Mouse (Mus musculus) neural tube, embryonic 12.5 days (tissue): ENCODE measurements around the gene Muc5ac. TPM values are rescaled to one million over a fixed set of nuclear protein-coding genes. Genes with fewer than 3 reads are reported as not detected.
"Not testable (repeated sequence)": the region's sequence is repeated elsewhere in the genome, so short reads cannot be mapped to it uniquely, and the experiment has no call there.

Source experiments
- ATAC-seq: fragments of 200-750 bp; cut with Nextera tagmentation; 2 replicates; pipeline ENCODE4 v1.8.0; 2017; ENCODE audit warnings: low read depth, mild to moderate bottlenecking, moderate TSS enrichment, moderate library complexity; ENCODE audit not compliant: low FRiP score
- H3K27ac ChIP-seq: fragments of 300-500 bp; sonication (generic); 2 replicates; pipeline ENCODE4 v1.5.1; 2016
- H3K27me3 ChIP-seq: fragments of 300-500 bp; sonication (generic); replicated peaks from 2 replicates; pipeline ENCODE4 v1.6.1; 2016; ENCODE audit warnings: mild to moderate bottlenecking
- H3K36me3 ChIP-seq: fragments of 300-500 bp; sonication (generic); 2 replicates; pipeline ENCODE4 v1.6.1; 2016; ENCODE audit warnings: mild to moderate bottlenecking
- H3K4me1 ChIP-seq: fragments of 300-500 bp; sonication (generic); 2 replicates; pipeline ENCODE4 v1.6.1; 2016
- H3K4me2 ChIP-seq: fragments of 300-500 bp; sonication (generic); replicated peaks from 2 replicates; pipeline ENCODE4 v1.6.1; 2016; ENCODE audit warnings: mild to moderate bottlenecking
- H3K4me3 ChIP-seq: fragments of 300-500 bp; sonication (generic); 2 replicates; pipeline ENCODE4 v1.5.1; 2016
- H3K9ac ChIP-seq: fragments of 300-500 bp; sonication (generic); 2 replicates; pipeline ENCODE4 v1.6.1; 2016; ENCODE audit warnings: mild to moderate bottlenecking
- H3K9me3 ChIP-seq: fragments of 300-500 bp; sonication (generic); 2 replicates; pipeline ENCODE4 v1.6.1; 2016; ENCODE audit warnings: mild to moderate bottlenecking
- WGBS: fragments of 180-500 bp; shearing (Covaris S2); methylation state at CpG from one replicate; pipeline ENCODE4 v1.1.7; 2016; 5-methylcytosine and 5-hydroxymethylcytosine counted together
- polyA plus RNA-seq: library from polyadenylated mRNA; unstranded; fragments of >200 nt; fragmentation: Nextera tagmentation; extraction: Ambion mirVana; gene quantifications from 2 replicates; pipeline ENCODE4 v1.2.1, GENCODE M21; 2016

Gene Muc5ac
- polyA plus RNA-seq, 1 experiment from 2014 or later, result not detected

DNA sequence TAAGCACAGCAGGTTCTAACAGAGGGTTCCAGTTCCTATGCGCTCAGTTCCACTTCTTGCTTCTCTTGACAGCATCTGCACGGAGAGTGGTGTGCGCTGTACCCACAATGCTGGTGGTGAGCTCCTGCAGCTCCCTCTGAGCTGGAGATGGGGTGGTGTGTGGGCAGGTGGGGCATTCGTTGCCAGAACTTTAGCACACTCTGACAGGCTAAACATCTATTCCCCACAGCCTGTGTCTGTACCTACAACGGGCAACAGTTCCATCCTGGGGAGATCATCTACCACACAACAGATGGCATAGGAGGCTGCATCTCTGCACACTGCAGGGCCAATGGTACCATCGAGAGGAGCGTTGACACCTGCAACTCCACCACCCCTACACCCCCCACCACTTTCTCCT lies 16.6 kb downstream of the Muc5ac start:
- Histone ChIP-seq H3K27me3 (no peaks in the 10 kb centered on the region), H3K4me3 (no peak overlapping the region), H3K9ac (no peak overlapping the region), H3K36me3 (no peaks in the 10 kb centered on the region), H3K27ac (no peak overlapping the region), H3K4me1 (no peaks in the 10 kb centered on the region), H3K4me2 (no peak overlapping the region), H3K9me3 (no peaks in the 10 kb centered on the region)
- ATAC-seq, result no peak
- WGBS, result 89% methylated on average over 7 of the region's 7 CpGs

DNA sequence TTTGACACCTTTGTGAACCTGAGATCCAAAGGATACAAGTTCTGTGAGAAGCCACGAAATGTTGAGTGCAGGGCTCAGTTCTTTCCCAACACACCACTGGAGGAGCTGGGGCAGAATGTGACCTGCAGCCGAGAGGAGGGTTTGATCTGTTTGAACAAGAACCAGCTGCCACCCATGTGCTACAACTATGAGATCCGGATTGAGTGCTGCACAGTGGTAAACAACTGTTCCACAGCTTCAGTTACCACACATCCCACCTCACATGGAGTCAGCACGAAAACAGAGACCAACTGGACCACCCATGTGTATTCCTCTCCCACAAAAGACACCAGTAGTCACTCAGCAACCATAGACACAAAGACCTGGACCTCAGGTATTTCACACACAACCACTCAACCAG lies 19.1 kb downstream of the Muc5ac start:
- no CpG with 5 or more reads among the region's 4 CpGs for WGBS
- ATAC-seq, H3K27ac ChIP-seq, H3K9me3 ChIP-seq, H3K36me3 ChIP-seq, H3K4me2 ChIP-seq, H3K4me3 ChIP-seq, H3K9ac ChIP-seq, H3K27me3 ChIP-seq, H3K4me1 ChIP-seq: not testable (repeated sequence)

DNA sequence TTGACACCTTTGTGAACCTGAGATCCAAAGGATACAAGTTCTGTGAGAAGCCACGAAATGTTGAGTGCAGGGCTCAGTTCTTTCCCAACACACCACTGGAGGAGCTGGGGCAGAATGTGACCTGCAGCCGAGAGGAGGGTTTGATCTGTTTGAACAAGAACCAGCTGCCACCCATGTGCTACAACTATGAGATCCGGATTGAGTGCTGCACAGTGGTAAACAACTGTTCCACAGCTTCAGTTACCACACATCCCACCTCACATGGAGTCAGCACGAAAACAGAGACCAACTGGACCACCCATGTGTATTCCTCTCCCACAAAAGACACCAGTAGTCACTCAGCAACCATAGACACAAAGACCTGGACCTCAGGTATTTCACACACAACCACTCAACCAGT lies 21.2 kb downstream of the Muc5ac start:
- not testable (repeated sequence) for ATAC-seq, H3K4me1 ChIP-seq, H3K4me3 ChIP-seq, H3K36me3 ChIP-seq, H3K4me2 ChIP-seq, H3K27ac ChIP-seq, H3K9ac ChIP-seq, H3K9me3 ChIP-seq, H3K27me3 ChIP-seq
- no CpG with 5 or more reads among the region's 4 CpGs for WGBS

DNA sequence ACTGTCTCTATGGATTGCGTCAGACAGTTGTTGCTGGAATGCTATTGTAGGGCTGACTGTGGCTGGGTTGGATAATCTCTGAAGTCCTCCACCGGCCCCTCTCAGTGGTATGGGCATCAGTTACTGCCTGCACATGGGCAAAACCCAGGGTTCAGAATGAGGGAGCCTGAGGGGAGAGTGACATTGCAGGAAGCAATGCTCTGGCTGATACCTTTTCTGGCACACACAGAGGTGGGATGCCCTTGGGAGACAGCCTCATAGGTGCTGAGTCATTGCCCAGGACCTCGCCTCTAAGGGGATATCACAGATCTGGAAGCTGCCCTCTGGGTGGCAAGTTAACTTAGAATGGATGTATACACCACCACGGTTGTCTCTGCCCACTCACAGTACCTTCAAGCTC lies 24.5 kb downstream of the Muc5ac start:
- Histone ChIP-seq H3K9ac (no peak overlapping the region), H3K36me3 (no peaks in the 10 kb centered on the region), H3K27ac (no peak overlapping the region), H3K4me3 (no peak overlapping the region), H3K4me1 (peaks cover 9% of the 10 kb centered on the region), H3K4me2 (no peak overlapping the region), H3K27me3 (no peaks in the 10 kb centered on the region), H3K9me3 (no peaks in the 10 kb centered on the region)
- 85% methylated on average over 4 of the region's 4 CpGs for whole genome bisulfite sequencing
- ATAC-seq, result no peak

DNA sequence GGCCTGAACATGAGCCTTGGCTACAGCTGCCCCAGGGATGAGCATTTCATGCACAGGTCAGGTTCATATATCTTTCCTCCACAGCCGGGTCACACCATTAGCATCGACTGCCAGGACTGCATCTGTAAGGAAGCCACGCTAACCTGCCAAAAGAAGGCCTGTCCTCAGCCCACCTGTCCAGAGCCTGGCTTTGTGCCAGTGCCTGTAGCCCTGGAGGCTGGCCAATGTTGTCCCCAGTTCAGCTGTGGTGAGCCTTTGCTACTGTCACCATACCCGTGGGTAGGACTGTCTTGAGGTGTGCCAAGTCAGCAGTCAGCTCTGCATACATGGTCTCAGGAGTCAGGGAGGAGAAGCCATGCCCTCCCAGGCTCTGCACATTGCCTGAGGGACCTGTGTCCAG lies 26.6 kb downstream of the Muc5ac start:
- Histone ChIP-seq H3K4me3 (no peak overlapping the region), H3K27me3 (no peaks in the 10 kb centered on the region), H3K4me2 (no peak overlapping the region), H3K4me1 (peaks cover 9% of the 10 kb centered on the region), H3K9me3 (no peaks in the 10 kb centered on the region), H3K9ac (no peak overlapping the region), H3K27ac (no peak overlapping the region), H3K36me3 (no peaks in the 10 kb centered on the region)
- WGBS, result 91% methylated on average over 4 of the region's 4 CpGs
- ATAC-seq, result no peak

DNA sequence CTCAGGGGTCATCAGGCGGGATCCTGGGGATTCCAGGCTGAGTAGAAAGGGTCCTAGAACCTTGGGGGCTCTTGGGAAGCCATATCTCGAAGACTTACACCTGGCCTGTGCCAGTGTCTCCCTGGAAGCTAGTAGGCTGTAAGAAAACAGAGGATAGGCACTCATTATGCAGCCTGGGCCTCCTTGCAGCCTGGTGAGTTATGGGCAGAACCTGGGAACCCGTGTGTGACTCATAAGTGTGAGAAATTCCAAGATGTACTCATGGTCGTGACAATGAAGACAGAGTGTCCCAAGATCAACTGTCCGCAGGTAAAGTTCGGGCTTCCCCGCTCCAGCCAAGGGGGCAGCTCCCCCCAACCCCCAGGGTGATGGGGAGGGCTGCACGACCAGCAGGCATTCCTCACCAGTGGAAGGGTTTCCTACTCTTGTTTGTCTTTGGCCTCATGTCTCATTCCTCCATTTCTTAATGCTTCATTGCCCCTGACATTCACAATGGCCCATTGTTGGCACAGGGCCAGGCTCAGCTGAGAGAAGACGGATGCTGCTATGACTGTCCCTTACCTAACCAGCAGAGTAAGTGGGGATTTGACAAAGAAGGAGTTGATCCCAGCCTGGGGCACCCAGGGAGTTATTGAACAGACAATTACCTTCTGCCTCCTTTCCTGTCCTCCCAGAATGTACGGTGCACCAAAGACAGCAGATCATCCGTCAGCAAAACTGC lies 28.7 kb downstream of the Muc5ac start:
- peaks cover 9% of the 10 kb centered on the region for H3K4me1 ChIP-seq
- H3K27ac ChIP-seq, result no peak overlapping the region
- H3K4me2 ChIP-seq, result no peak overlapping the region
- no peaks in the 10 kb centered on the region for H3K36me3 ChIP-seq
- no peaks in the 10 kb centered on the region for H3K9me3 ChIP-seq
- no peaks in the 10 kb centered on the region for H3K27me3 ChIP-seq
- H3K9ac ChIP-seq, result no peak overlapping the region
- 53% methylated on average over 11 of the region's 11 CpGs for WGBS
- ATAC-seq, result no peak
- H3K4me3 ChIP-seq, result no peak overlapping the region

DNA sequence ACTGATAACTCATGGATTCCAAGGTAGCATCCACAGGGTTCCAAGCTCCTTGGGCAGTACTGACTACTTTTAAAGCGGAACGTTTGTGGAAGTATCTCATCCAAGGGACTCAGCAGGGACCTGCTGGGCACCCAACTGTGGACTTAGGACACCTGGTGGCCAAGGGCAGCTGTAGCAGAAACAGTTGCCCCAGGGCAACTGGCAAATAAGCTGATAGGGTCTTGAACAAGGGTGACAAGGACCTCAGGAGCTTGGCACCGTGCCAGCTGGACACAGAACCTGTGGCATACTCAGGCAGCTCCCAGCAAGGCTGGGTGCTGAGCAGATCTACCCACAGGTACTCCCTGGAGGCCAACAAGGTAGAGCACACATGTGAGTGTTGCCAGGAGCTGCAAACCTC lies 29.5 kb downstream of the Muc5ac start:
- H3K4me1 ChIP-seq, result peaks cover 9% of the 10 kb centered on the region
- no peak for ATAC-seq
- H3K36me3 ChIP-seq, result no peaks in the 10 kb centered on the region
- H3K9me3 ChIP-seq, result no peaks in the 10 kb centered on the region
- 77% methylated on average over 3 of the region's 3 CpGs for WGBS
- no peak overlapping the region for H3K9ac ChIP-seq
- no peak overlapping the region for H3K4me2 ChIP-seq
- no peak overlapping the region for H3K27ac ChIP-seq
- no peaks in the 10 kb centered on the region for H3K27me3 ChIP-seq
- H3K4me3 ChIP-seq, result no peak overlapping the region

DNA sequence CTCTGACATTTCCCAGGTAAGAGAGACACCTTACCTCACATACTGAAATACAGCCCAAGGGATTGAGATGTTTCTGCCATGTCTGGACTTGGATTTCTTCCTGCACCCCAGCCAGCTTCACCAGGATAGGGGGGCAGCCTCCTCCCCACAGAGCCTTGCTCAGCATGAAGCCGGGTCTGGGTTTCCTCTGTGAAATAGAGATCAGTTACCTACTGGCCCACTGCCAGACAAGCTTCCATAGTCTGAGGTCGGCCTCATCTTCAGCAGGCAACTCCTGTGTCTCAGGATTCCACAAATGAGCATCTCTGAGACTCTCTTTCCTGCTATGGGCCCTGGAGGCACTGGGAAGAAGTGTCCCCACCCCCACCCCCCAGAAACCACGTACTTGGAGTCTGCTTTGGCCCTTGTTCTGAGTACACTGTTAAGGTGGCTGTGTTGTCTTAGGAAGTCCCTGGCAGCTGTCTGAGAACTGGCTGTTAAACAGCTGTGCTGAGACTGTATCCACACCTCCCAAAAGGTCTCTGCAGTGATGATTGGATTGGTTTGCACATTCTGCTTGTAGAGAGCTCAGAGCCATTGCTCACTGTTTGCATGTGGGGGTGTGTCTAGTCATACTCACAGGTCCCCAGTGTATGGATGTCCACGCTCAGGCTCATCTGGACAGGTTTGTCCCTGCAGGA lies 34.0 kb downstream of the Muc5ac start:
- ATAC-seq, result no peak
- 65% methylated on average over 4 of the region's 4 CpGs for WGBS
- Histone ChIP-seq H3K4me3 (no peak overlapping the region), H3K27ac (no peak overlapping the region), H3K36me3 (no peaks in the 10 kb centered on the region), H3K4me1 (peaks cover 4% of the 10 kb centered on the region), H3K27me3 (no peaks in the 10 kb centered on the region), H3K9me3 (no peaks in the 10 kb centered on the region), H3K4me2 (no peak overlapping the region), H3K9ac (no peak overlapping the region)

DNA sequence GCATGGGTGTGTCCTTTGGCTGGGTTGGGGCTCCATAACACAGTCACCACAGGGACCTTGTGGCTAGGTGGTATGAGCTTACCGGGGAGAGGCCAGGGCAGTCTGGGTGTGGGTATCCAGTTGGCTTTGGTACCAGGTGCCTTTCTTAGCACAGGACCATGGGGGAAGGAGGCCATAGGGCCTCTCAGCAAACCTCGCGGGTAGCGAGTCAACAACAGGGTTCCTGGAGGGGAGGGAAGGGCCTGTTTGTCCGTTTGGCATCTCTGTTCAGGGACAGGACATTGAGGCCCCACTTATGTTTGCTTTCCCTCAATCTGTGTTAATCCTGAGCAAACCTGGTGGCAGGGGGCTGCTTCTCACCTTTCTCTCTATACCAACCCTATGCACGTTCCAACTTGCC lies 34.9 kb downstream of the Muc5ac start:
- no peak overlapping the region for H3K9ac ChIP-seq
- WGBS, result 84% methylated on average over 6 of the region's 6 CpGs
- no peak for ATAC-seq
- no peaks in the 10 kb centered on the region for H3K27me3 ChIP-seq
- no peaks in the 10 kb centered on the region for H3K4me1 ChIP-seq
- H3K4me2 ChIP-seq, result no peak overlapping the region
- H3K4me3 ChIP-seq, result no peak overlapping the region
- no peaks in the 10 kb centered on the region for H3K9me3 ChIP-seq
- no peaks in the 10 kb centered on the region for H3K36me3 ChIP-seq
- no peak overlapping the region for H3K27ac ChIP-seq

DNA sequence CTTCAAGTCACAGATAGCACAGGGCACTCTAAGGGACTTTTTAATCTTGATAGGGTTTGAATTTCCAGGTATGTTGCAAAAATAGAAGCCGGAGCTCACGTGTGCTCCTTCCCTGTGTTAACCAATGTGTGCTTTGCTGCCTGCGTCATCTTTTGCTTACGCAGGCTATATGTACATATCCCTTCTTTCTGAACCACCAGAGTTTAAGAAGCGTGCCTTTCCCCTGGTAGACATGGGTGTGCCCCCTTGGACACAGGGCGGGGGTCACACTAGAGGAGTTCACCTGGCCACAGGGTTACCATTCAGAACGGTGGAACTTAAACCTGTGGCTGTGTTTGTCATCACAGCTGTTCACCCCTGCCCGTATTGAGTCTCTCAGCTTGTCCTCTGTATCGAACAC lies 35.6 kb downstream of the Muc5ac start:
- no peak overlapping the region for H3K27ac ChIP-seq
- H3K4me3 ChIP-seq, result no peak overlapping the region
- no peaks in the 10 kb centered on the region for H3K9me3 ChIP-seq
- no peaks in the 10 kb centered on the region for H3K36me3 ChIP-seq
- no peak for ATAC-seq
- H3K9ac ChIP-seq, result no peak overlapping the region
- no peaks in the 10 kb centered on the region for H3K27me3 ChIP-seq
- WGBS, result 94% methylated on average over 9 of the region's 9 CpGs
- H3K4me2 ChIP-seq, result no peak overlapping the region
- no peaks in the 10 kb centered on the region for H3K4me1 ChIP-seq

DNA sequence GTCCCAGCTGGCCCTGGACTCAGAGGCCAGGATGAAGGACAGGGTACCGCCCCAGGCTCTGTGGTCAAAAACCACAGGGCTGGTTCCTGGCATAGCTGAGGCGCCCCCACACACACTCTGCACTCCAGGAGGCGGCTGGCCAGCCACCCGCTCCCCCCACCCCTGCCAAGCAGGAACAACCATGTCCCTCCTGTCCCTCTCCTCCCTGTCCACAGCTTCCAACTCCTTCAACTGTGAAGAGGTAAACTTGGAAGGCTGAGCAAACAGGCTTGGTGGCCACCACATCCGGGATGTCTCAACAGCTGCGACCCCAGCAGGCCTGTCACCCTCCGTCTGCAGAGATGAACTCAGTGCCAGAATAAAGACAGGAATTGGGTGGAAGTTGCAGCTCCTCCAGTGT lies 47.2 kb downstream of the Muc5ac start:
- WGBS, result 91% methylated on average over 7 of the region's 7 CpGs
- no peak for ATAC-seq
- Histone ChIP-seq H3K4me1 (no peaks in the 10 kb centered on the region), H3K27me3 (no peaks in the 10 kb centered on the region), H3K4me2 (no peak overlapping the region), H3K9ac (no peak overlapping the region), H3K36me3 (no peaks in the 10 kb centered on the region), H3K9me3 (no peaks in the 10 kb centered on the region), H3K4me3 (no peak overlapping the region), H3K27ac (no peak overlapping the region)

DNA sequence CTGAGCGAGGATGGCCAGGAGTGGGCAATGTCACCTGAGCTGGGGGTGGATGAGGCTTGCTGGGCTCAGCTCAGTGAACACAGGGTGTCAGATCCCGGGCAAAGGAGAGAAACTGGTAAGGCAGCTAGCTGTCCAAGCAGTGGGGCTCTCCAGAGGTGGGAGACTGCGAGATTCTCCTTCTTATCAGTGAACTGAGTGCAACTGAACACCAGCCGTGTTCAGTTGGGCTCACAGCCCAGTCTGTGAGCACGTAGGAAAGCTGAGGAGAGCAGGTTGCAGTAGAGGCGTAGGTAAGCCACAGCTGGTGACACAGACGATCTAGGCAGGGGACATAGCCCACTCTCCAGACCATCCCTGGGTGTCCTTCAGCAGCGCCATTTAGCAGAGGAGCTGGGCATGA lies 47.7 kb downstream of the Muc5ac start:
- no peak overlapping the region for H3K27ac ChIP-seq
- H3K9ac ChIP-seq, result no peak overlapping the region
- H3K27me3 ChIP-seq, result no peaks in the 10 kb centered on the region
- no peaks in the 10 kb centered on the region for H3K9me3 ChIP-seq
- H3K36me3 ChIP-seq, result no peaks in the 10 kb centered on the region
- no peaks in the 10 kb centered on the region for H3K4me1 ChIP-seq
- H3K4me3 ChIP-seq, result no peak overlapping the region
- ATAC-seq, result no peak
- WGBS, result 84% methylated on average over 8 of the region's 8 CpGs
- no peak overlapping the region for H3K4me2 ChIP-seq

DNA sequence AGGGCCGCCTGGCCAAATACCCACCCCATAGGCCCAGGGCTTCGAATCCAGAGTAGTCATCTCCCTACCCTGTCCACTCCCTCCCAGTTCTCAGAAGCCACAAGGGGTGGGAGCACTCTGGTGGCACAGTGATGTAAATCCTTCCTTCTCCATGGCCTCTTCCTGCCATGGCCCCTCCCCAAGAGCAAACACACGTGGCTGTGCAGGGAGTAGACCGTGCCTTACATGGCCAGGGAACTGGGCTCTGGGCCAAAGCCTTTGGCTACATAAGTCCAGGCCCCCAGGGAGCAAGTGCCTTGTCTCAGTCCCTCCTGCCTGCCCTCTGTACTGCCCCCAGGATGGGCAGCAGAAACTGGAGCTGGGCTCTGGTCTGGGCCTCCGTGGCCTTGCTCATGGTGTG lies 50.0 kb downstream of the Muc5ac start, which contains the start of gene Muc5b:
Muc5b (plus strand) TSS at position 292 of the 400 bp plus-strand sequence.
- no peaks in the 10 kb centered on the region for H3K27me3 ChIP-seq
- no peak within 1 kb of the TSS for H3K4me3 ChIP-seq
- no peaks in the 10 kb centered on the region for H3K4me1 ChIP-seq
- no peaks in the 10 kb centered on the region for H3K9me3 ChIP-seq
- H3K4me2 ChIP-seq, result no peak within 1 kb of the TSS
- no peak for ATAC-seq
- 73% methylated on average over 5 of the region's 5 CpGs for whole genome bisulfite sequencing
- H3K27ac ChIP-seq, result no peak within 1 kb of the TSS
- H3K9ac ChIP-seq, result no peak within 1 kb of the TSS
- no peaks in the 10 kb centered on the region for H3K36me3 ChIP-seq
